ENCODE assay signal across 12 mouse cellular contexts in the genomic region with DNA sequence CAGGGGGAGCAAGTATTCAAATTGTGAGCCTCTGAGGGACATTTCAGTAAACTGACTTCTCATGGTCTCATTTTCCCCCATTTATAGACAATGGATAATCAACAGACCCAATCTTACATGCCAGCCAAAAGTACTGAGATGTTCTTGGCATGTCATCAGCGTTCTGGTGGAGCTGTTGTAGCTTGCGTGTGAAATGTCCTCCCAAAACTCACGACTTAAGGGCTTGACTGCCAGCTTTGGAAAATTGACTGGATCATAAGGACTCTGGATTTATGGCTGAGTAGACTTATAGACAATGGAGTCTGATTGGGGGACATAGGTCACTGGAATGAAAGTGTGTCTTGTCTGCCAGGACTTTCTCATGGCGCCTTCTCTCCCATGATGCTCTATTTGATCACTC.
"Had no signal": no experiment of that assay in that cellular context is flagged by ENCODE, and none has a peak within 500 bp of the region (broad histone marks: within the 10 kb centered on the region; RNA-seq: fewer than 3 reads in every experiment).

No protein-coding gene starts in this region.

- DNase-seq: left cerebral cortex, postnatal 4 days; liver; liver, embryonic 13.5 days; liver, postnatal 0 days; lung, adult 18-20 months; lung, adult 2 months; lung, embryonic 14.5 days; lung, postnatal 10 days; lung, postnatal 14 days; lung, postnatal 36 days; lung, postnatal 4 days; midbrain, embryonic 14.5 days had no signal
